Mouse (Mus musculus): ENCODE results near the gene Erc2. TPM values are rescaled to one million over a fixed set of nuclear protein-coding genes. Genes with fewer than 3 reads are reported as not detected.
A peak's percentile ranks its signal among the peaks of the same experiment; 100 is the strongest.

Erc2 gene
- polyA plus RNA-seq, 1 experiment = 0.90 TPM

DNA sequence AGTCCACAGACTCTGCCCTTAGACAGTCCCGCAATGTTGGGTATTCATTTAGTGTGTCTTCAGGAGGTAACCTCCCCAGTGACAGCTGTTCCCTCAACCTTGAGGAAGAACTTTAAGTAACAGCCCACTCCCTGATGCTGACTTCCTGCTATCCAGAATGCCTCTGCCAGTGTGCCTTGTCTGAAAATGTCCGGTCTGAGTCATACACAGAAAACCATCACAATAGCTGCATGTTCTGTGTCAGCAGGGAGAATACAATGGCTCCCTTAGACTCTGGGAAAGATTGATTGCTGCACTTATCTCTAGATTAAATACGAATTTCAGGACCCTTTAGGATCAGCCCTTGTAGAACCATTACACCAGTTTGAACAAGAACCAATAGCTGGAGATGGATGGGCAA lies 620.5 kb downstream of the Erc2 start:
- Histone ChIP-seq H3K27me3 (ENCODE audit: control insufficient read depth, insufficient read depth, insufficient read length) (no peaks in the 10 kb centered on the region), H3K36me3 (ENCODE audit: control insufficient read depth, insufficient read depth) (no peaks in the 10 kb centered on the region), H3K79me2 (ENCODE audit: control insufficient read depth, insufficient read depth) (no peaks in the 10 kb centered on the region), H3K4me3 (ENCODE audit: insufficient read depth, poor library complexity, severe bottlenecking) (no peak overlapping the region), H3K79me3 (ENCODE audit: low read depth) (no peaks in the 10 kb centered on the region), H3ac (ENCODE audit: control insufficient read depth, insufficient read length, low read depth) (no peak overlapping the region)
- no peak for TF ChIP-seq USF1 (IDR thresholded peaks at IDR 0.05; ENCODE audit: low read depth)
- TF ChIP-seq CTCF (IDR thresholded peaks at IDR 0.05; ENCODE audit: control insufficient read depth, insufficient read depth, insufficient read length) = no peak
- no peak for TF ChIP-seq FOSL1 (IDR thresholded peaks at IDR 0.05; ENCODE audit: insufficient read depth, low read length, poor library complexity, severe bottlenecking)
- no peak for TF ChIP-seq MYOG (IDR thresholded peaks at IDR 0.05; ENCODE audit: control insufficient read depth, extremely low read depth, insufficient read length)
- TF ChIP-seq MYOD1 (IDR thresholded peaks at IDR 0.05; ENCODE audit: control insufficient read depth, insufficient read length, low read depth) = no peak
- TF ChIP-seq MAX (IDR thresholded peaks at IDR 0.05) = no peak
- no peak for TF ChIP-seq CEBPB (IDR thresholded peaks at IDR 0.05; ENCODE audit: low read depth)

DNA sequence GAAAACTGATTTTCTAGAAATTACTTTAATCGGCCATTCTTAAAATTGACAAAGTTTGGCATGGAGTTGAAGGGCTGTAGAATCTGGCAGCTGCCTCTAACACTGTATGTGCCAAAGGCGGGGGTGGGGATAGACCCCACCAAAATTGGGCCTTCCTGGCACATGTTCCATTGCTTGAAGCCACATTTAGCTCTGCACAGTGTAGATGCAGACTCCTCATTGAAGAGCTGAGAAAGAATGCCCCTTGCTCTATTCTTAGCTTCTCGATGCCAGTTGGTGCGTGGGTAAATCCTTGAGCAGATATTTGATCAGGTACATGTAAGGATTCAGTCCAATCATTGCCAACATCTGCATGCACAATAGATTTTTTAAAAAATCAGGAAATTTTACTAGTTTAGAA lies 621.2 kb downstream of the Erc2 start:
- Histone ChIP-seq H3K79me3 (ENCODE audit: low read depth) (no peaks in the 10 kb centered on the region), H3K36me3 (ENCODE audit: control insufficient read depth, insufficient read depth) (no peaks in the 10 kb centered on the region), H3K4me3 (ENCODE audit: insufficient read depth, poor library complexity, severe bottlenecking) (no peak overlapping the region), H3ac (ENCODE audit: control insufficient read depth, insufficient read length, low read depth) (no peak overlapping the region), H3K79me2 (ENCODE audit: control insufficient read depth, insufficient read depth) (no peaks in the 10 kb centered on the region), H3K27me3 (ENCODE audit: control insufficient read depth, insufficient read depth, insufficient read length) (no peaks in the 10 kb centered on the region)
- TF ChIP-seq MAX (IDR thresholded peaks at IDR 0.05) (no peak), FOSL1 (IDR thresholded peaks at IDR 0.05; ENCODE audit: insufficient read depth, low read length, poor library complexity, severe bottlenecking) (no peak), CEBPB (IDR thresholded peaks at IDR 0.05; ENCODE audit: low read depth) (no peak), MYOD1 (IDR thresholded peaks at IDR 0.05; ENCODE audit: control insufficient read depth, insufficient read length, low read depth) (no peak), USF1 (IDR thresholded peaks at IDR 0.05; ENCODE audit: low read depth) (no peak), CTCF (IDR thresholded peaks at IDR 0.05; ENCODE audit: control insufficient read depth, insufficient read depth, insufficient read length) (no peak), MYOG (IDR thresholded peaks at IDR 0.05; ENCODE audit: control insufficient read depth, extremely low read depth, insufficient read length) (no peak)

DNA sequence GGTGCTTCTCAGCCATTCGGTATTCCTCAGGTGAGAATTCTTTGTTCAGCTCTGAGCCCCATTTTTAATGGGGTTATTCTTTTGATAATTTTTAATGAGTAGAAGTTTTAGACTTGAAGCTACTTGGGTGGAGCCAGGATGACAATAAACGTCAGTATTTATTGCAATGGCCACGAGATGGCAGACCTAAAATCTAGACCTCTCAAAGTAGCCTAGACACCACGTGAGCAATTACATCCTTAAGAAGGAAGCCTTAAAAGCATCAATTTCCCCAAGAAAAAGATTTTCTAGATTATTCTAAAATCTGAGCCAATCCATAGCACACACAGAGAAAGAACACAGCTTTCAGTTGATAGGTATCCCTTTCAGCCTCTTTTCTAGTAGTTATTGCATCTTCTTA lies 640.5 kb downstream of the Erc2 start:
- no peaks in the 10 kb centered on the region for H3K27me3 ChIP-seq (ENCODE audit: control insufficient read depth, insufficient read depth, insufficient read length)

GRCm38 (mm10) chr14:28267367-28267766 lies 645.1 kb downstream of the Erc2 start:
- no peak for TF ChIP-seq MAX (IDR thresholded peaks at IDR 0.05)
- no peak for TF ChIP-seq MYOD1 (IDR thresholded peaks at IDR 0.05; ENCODE audit: control insufficient read depth, insufficient read length, low read depth)
- no peak for TF ChIP-seq FOSL1 (IDR thresholded peaks at IDR 0.05; ENCODE audit: insufficient read depth, low read length, poor library complexity, severe bottlenecking)
- TF ChIP-seq MYOG (IDR thresholded peaks at IDR 0.05; ENCODE audit: control insufficient read depth, extremely low read depth, insufficient read length) = no peak
- no peak for TF ChIP-seq USF1 (IDR thresholded peaks at IDR 0.05; ENCODE audit: low read depth)
- TF ChIP-seq CTCF (IDR thresholded peaks at IDR 0.05; ENCODE audit: control insufficient read depth, insufficient read depth, insufficient read length) = no peak
- no peaks in the 10 kb centered on the region for H3K36me3 ChIP-seq (ENCODE audit: control insufficient read depth, insufficient read depth)
- H3K79me3 ChIP-seq (ENCODE audit: low read depth) = no peaks in the 10 kb centered on the region
- H3ac ChIP-seq (ENCODE audit: control insufficient read depth, insufficient read length, low read depth) = no peak overlapping the region
- H3K4me3 ChIP-seq (ENCODE audit: insufficient read depth, poor library complexity, severe bottlenecking) = no peak overlapping the region
- H3K27me3 ChIP-seq (ENCODE audit: control insufficient read depth, insufficient read depth, insufficient read length) = no peaks in the 10 kb centered on the region
- no peaks in the 10 kb centered on the region for H3K79me2 ChIP-seq (ENCODE audit: control insufficient read depth, insufficient read depth)

More for the DNA sequence above, 640.5 kb downstream of the Erc2 start:
- no peaks in the 10 kb centered on the region for H3K36me3 ChIP-seq (ENCODE audit: control insufficient read depth, insufficient read depth)
- H3ac ChIP-seq (ENCODE audit: control insufficient read depth, insufficient read length, low read depth) = no peak overlapping the region
- no peak overlapping the region for H3K4me3 ChIP-seq (ENCODE audit: insufficient read depth, poor library complexity, severe bottlenecking)
- H3K79me2 ChIP-seq (ENCODE audit: control insufficient read depth, insufficient read depth) = no peaks in the 10 kb centered on the region
- H3K79me3 ChIP-seq (ENCODE audit: low read depth) = no peaks in the 10 kb centered on the region
- no peak for TF ChIP-seq CEBPB (IDR thresholded peaks at IDR 0.05; ENCODE audit: low read depth)
- TF ChIP-seq USF1 (IDR thresholded peaks at IDR 0.05; ENCODE audit: low read depth) = peak; percentile 54

DNA sequence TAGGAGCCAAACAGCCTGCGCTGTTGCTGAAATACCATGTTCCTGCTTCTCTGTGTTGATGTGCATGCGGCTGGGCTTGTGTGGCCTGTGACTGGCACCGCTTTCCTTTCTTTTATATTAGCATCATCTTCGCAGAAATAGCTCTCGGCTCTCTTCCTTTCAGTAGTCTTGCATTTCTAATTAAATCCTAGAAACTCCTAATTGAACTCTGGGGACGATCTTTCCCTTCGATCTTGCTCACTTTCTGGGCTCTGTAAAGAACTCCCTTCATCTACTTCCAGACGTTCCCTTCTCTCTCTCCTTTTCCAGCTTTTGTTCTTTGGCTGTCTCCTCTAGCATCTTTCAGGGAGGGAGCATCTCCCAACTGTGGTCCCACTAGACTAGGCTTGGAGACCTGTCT lies 649.6 kb downstream of the Erc2 start:
- Histone ChIP-seq H3K36me3 (ENCODE audit: control insufficient read depth, insufficient read depth) (no peaks in the 10 kb centered on the region), H3K27me3 (ENCODE audit: control insufficient read depth, insufficient read depth, insufficient read length) (no peaks in the 10 kb centered on the region), H3K79me3 (ENCODE audit: low read depth) (no peaks in the 10 kb centered on the region), H3K79me2 (ENCODE audit: control insufficient read depth, insufficient read depth) (no peaks in the 10 kb centered on the region), H3ac (ENCODE audit: control insufficient read depth, insufficient read length, low read depth) (no peak overlapping the region), H3K4me3 (ENCODE audit: insufficient read depth, poor library complexity, severe bottlenecking) (no peak overlapping the region)
- TF ChIP-seq MYOD1 (IDR thresholded peaks at IDR 0.05; ENCODE audit: control insufficient read depth, insufficient read length, low read depth) (no peak), CEBPB (IDR thresholded peaks at IDR 0.05; ENCODE audit: low read depth) (no peak), FOSL1 (IDR thresholded peaks at IDR 0.05; ENCODE audit: insufficient read depth, low read length, poor library complexity, severe bottlenecking) (no peak), USF1 (IDR thresholded peaks at IDR 0.05; ENCODE audit: low read depth) (no peak), MAX (IDR thresholded peaks at IDR 0.05) (no peak), CTCF (IDR thresholded peaks at IDR 0.05; ENCODE audit: control insufficient read depth, insufficient read depth, insufficient read length) (no peak), MYOG (IDR thresholded peaks at IDR 0.05; ENCODE audit: control insufficient read depth, extremely low read depth, insufficient read length) (no peak)

- H3K36me3 ChIP-seq (ENCODE audit: control insufficient read depth, insufficient read depth) = no peaks in the 10 kb centered on the region
- TF ChIP-seq FOSL1 (IDR thresholded peaks at IDR 0.05; ENCODE audit: insufficient read depth, low read length, poor library complexity, severe bottlenecking) = no peak
- no peak for TF ChIP-seq MYOG (IDR thresholded peaks at IDR 0.05; ENCODE audit: control insufficient read depth, extremely low read depth, insufficient read length)
- no peak for TF ChIP-seq MAX (IDR thresholded peaks at IDR 0.05)
- TF ChIP-seq CTCF (IDR thresholded peaks at IDR 0.05; ENCODE audit: control insufficient read depth, insufficient read depth, insufficient read length) = no peak
- no peak for TF ChIP-seq MYOD1 (IDR thresholded peaks at IDR 0.05; ENCODE audit: control insufficient read depth, insufficient read length, low read depth)
- TF ChIP-seq CEBPB (IDR thresholded peaks at IDR 0.05; ENCODE audit: low read depth) = no peak
- TF ChIP-seq USF1 (IDR thresholded peaks at IDR 0.05; ENCODE audit: low read depth) = no peak
- no peak overlapping the region for H3K4me3 ChIP-seq (ENCODE audit: insufficient read depth, poor library complexity, severe bottlenecking)
- no peaks in the 10 kb centered on the region for H3K79me2 ChIP-seq (ENCODE audit: control insufficient read depth, insufficient read depth)
- no peak overlapping the region for H3ac ChIP-seq (ENCODE audit: control insufficient read depth, insufficient read length, low read depth)
- no peaks in the 10 kb centered on the region for H3K79me3 ChIP-seq (ENCODE audit: low read depth)
- H3K27me3 ChIP-seq (ENCODE audit: control insufficient read depth, insufficient read depth, insufficient read length) = no peaks in the 10 kb centered on the region
Measured at GRCm38 (mm10) chr14:28273669-28274068, 651.4 kb downstream of the Erc2 start.
